Comparison of ENCODE assay signal across 24 mouse cellular contexts in genomic region chr8:79153637-79154036, GRCm38 (mm10).
DNase-seq lines count a peak whose midpoint lies in the region; ATAC-seq and TF ChIP-seq lines count a peak whose summit lies in the region.
"Had no signal": no experiment of that assay in that cellular context is flagged by ENCODE, and none has a peak within 500 bp of the region (broad histone marks: within the 10 kb centered on the region; RNA-seq: fewer than 3 reads in every experiment).

No protein-coding gene starts in this region.

- POLR2A ChIA-PET in Patski (lab: Charles Lee): no interaction called here

- DNase-seq in CH12.LX (ENCODE audit: extremely low read depth) (no peak), ES-CJ7 (ENCODE audit: low read depth, low spot score) (peak; percentile 55), Patski (ENCODE audit: low read depth, low spot score) (no peak), ZHBTc4 (ENCODE audit: low read depth, low spot score) (peak; percentile 84)
- no peak for DNase-seq in heart, adult 9 months (ENCODE audit: low spot score in 2 of 2)
- no peak for DNase-seq in heart, adult 2 months
- DNase-seq in stomach, postnatal 0 days (ENCODE audit: low spot score): no peak
- no peak for DNase-seq in liver, embryonic 11.5 days (ENCODE audit: low spot score)
- DNase-seq: adrenal gland, adult 2 months; adrenal gland, postnatal 10 days; adrenal gland, postnatal 25 days; cerebellum, adult 11 months; cerebellum, adult 18-20 months; cerebellum, adult 8-10 months; cerebellum, adult 9-11 months; cerebellum, postnatal 14 days; cerebellum, postnatal 36 days; embryo, embryonic 11 days; forebrain, postnatal 0 days had no signal

- 0 out of 2 replicates have a peak overlapping the region, but pooled peaks have one; percentile 0 for H3K9ac ChIP-seq in CH12.LX (ENCODE audit: insufficient read depth, low read depth)
- no peak overlapping the region for H3K9ac ChIP-seq in heart, adult 2 months (ENCODE audit: low read depth, low read length)
- no peak overlapping the region for H3K9ac ChIP-seq in stomach, postnatal 0 days (ENCODE audit: low read length)
- H3K9ac ChIP-seq in liver, embryonic 11.5 days (ENCODE audit: low read depth, low read length): no peak overlapping the region
- H3K9ac ChIP-seq: embryonic facial prominence, embryonic 12.5 days; forebrain, embryonic 13.5 days; forebrain, embryonic 15.5 days; forebrain, postnatal 0 days had no signal

- CTCF ChIA-PET in Patski (lab: Charles Lee): interaction anchor here (1.4 kb wide), 1 partner anchor 9 kb away, joined by 3 read pairs; no protein-coding TSS in a partner anchor

- H3K4me2 ChIP-seq in CH12.LX (ENCODE audit: insufficient read depth, low read depth, poor library complexity, severe bottlenecking): no peak overlapping the region
- no peak overlapping the region for H3K4me2 ChIP-seq in stomach, postnatal 0 days (replicated peaks; ENCODE audit: low read depth)
- no peak overlapping the region for H3K4me2 ChIP-seq in liver, embryonic 11.5 days
- H3K4me2 ChIP-seq: embryonic facial prominence, embryonic 12.5 days; forebrain, embryonic 13.5 days; forebrain, embryonic 15.5 days had no signal

- TF ChIP-seq RAD21 in CH12.LX (IDR thresholded peaks at IDR 0.05; ENCODE audit: low read depth, low read length): no peak

- TF ChIP-seq POLR2A in CH12.LX (IDR thresholded peaks at IDR 0.05; ENCODE audit: low read depth, low read length): no peak
- TF ChIP-seq POLR2A in heart, adult 2 months (IDR thresholded peaks at IDR 0.05; ENCODE audit: insufficient read depth, low read depth, low read length): no peak

- no peaks in the 10 kb centered on the region for H3K9me3 ChIP-seq in CH12.LX (replicated peaks; ENCODE audit: low read length)
- no peaks in the 10 kb centered on the region for H3K9me3 ChIP-seq in stomach, postnatal 0 days (ENCODE audit: control insufficient read depth, low read length)
- no peaks in the 10 kb centered on the region for H3K9me3 ChIP-seq in liver, embryonic 11.5 days (ENCODE audit: control insufficient read depth, low read length)
- H3K9me3 ChIP-seq: embryonic facial prominence, embryonic 10.5 days; embryonic facial prominence, embryonic 12.5 days; forebrain, embryonic 13.5 days; forebrain, embryonic 15.5 days; G1E had no signal

- 93% methylated on average over 4 of the region's 4 CpGs for WGBS in heart, adult 2 months
- WGBS in stomach, postnatal 0 days: 76% methylated on average over 4 of the region's 4 CpGs
- 92% methylated on average over 4 of the region's 4 CpGs for WGBS in liver, embryonic 11.5 days

- TF ChIP-seq EP300 in CH12.LX (IDR thresholded peaks at IDR 0.05; ENCODE audit: low read length): no peak
- no peak for TF ChIP-seq EP300 in heart, adult 2 months (IDR thresholded peaks at IDR 0.05; ENCODE audit: insufficient read depth, low read depth, low read length)
- no peak for TF ChIP-seq EP300 in stomach, postnatal 0 days (optimal IDR thresholded peaks at IDR 0.05)

- H3K36me3 ChIP-seq in CH12.LX (replicated peaks in 1 of 2; ENCODE audit: control insufficient read depth in 1 of 2, insufficient read depth in 1 of 2, low read length in 1 of 2): peaks cover 10 to 51% of the 10 kb centered on the region in 2 experiments
- no peaks in the 10 kb centered on the region for H3K36me3 ChIP-seq in heart, adult 2 months (ENCODE audit: control insufficient read depth, insufficient read depth, low read length)
- H3K36me3 ChIP-seq in stomach, postnatal 0 days (ENCODE audit: control insufficient read depth, insufficient read depth, low read length): no peaks in the 10 kb centered on the region
- H3K36me3 ChIP-seq in liver, embryonic 11.5 days (ENCODE audit: control insufficient read depth, insufficient read depth, low read length): no peaks in the 10 kb centered on the region

- ATAC-seq in Patski: peak; percentile 52
- ATAC-seq in stomach, postnatal 0 days (ENCODE audit: low FRiP score, low TSS enrichment): no peak
- ATAC-seq in liver, embryonic 11.5 days (replicated peaks; ENCODE audit: low FRiP score): no peak
- ATAC-seq: forebrain, embryonic 13.5 days; forebrain, embryonic 15.5 days; forebrain, postnatal 0 days had no signal

- peak overlapping the region; percentile 58 for H3K27ac ChIP-seq in CH12.LX (ENCODE audit: insufficient read depth, low read depth)
- H3K27ac ChIP-seq in heart, adult 2 months: no peak overlapping the region
- no peak overlapping the region for H3K27ac ChIP-seq in stomach, postnatal 0 days (replicated peaks)
- no peak overlapping the region for H3K27ac ChIP-seq in liver, embryonic 11.5 days (ENCODE audit: low read depth, low read length)
- H3K27ac ChIP-seq: embryonic facial prominence, embryonic 10.5 days; embryonic facial prominence, embryonic 12.5 days; forebrain, embryonic 13.5 days; forebrain, embryonic 15.5 days had no signal

- peaks cover 61 to 98% of the 10 kb centered on the region in 2 experiments for H3K4me1 ChIP-seq in CH12.LX (ENCODE audit: control insufficient read depth in 1 of 2, insufficient read depth in 2 of 2)
- H3K4me1 ChIP-seq in heart, adult 2 months (ENCODE audit: control insufficient read depth, insufficient read depth, low read length): no peaks in the 10 kb centered on the region
- no peaks in the 10 kb centered on the region for H3K4me1 ChIP-seq in stomach, postnatal 0 days (replicated peaks; ENCODE audit: control insufficient read depth, insufficient read depth)
- H3K4me1 ChIP-seq in liver, embryonic 11.5 days (replicated peaks; ENCODE audit: control insufficient read depth, insufficient read depth, low read length): no peaks in the 10 kb centered on the region
- H3K4me1 ChIP-seq: forebrain, embryonic 13.5 days; forebrain, embryonic 15.5 days had no signal

- intact Hi-C loops in heart, adult 2 months (cut with DNase I): no loop called here

- no peak overlapping the region for H3K4me3 ChIP-seq in CH12.LX (replicated peaks in 1 of 3; ENCODE audit: low read depth in 2 of 3, low read length in 2 of 3, poor library complexity in 1 of 3)
- no peak overlapping the region for H3K4me3 ChIP-seq in heart, adult 2 months
- no peak overlapping the region for H3K4me3 ChIP-seq in stomach, postnatal 0 days (ENCODE audit: low read depth, low read length)
- no peak overlapping the region for H3K4me3 ChIP-seq in liver, embryonic 11.5 days (ENCODE audit: low read depth, low read length)
- H3K4me3 ChIP-seq: embryonic facial prominence, embryonic 10.5 days; embryonic facial prominence, embryonic 12.5 days; forebrain, embryonic 13.5 days; forebrain, embryonic 15.5 days had no signal

- dilution Hi-C loops in CH12.LX (cut with MboI; ENCODE audit: extremely low pct_ligation_motif_present, extremely low pct_unique_long_range_greater_than_20kb, low sequenced_read_pairs): no loop called here

- H3K27me3 ChIP-seq in CH12.LX (replicated peaks): no peaks in the 10 kb centered on the region
- no peaks in the 10 kb centered on the region for H3K27me3 ChIP-seq in Patski
- no peaks in the 10 kb centered on the region for H3K27me3 ChIP-seq in heart, adult 2 months (ENCODE audit: control insufficient read depth, insufficient read depth, low read length)
- H3K27me3 ChIP-seq in stomach, postnatal 0 days (ENCODE audit: control insufficient read depth, insufficient read depth, low read length): no peaks in the 10 kb centered on the region
- no peaks in the 10 kb centered on the region for H3K27me3 ChIP-seq in liver, embryonic 11.5 days (replicated peaks; ENCODE audit: control insufficient read depth, insufficient read depth, low read length)
- H3K27me3 ChIP-seq: embryonic facial prominence, embryonic 12.5 days; forebrain, embryonic 13.5 days; forebrain, embryonic 15.5 days had no signal

- in situ Hi-C loops in CH12.LX (cut with MboI; ENCODE audit: low pct_ligation_motif_present, low pct_unique_long_range_greater_than_20kb, low sequenced_read_pairs) (no loop called here), Patski (cut with MboI; ENCODE audit: low pct_unique_long_range_greater_than_20kb) (no loop called here)

- H3K79me2 ChIP-seq in CH12.LX (replicated peaks; ENCODE audit: control insufficient read depth, extremely low read depth, insufficient read depth, poor library complexity, severe bottlenecking): no peaks in the 10 kb centered on the region
- no peaks in the 10 kb centered on the region; the same call in 1 of the 2 replicates for H3K79me2 ChIP-seq in heart, adult 2 months (replicated peaks; ENCODE audit: control insufficient read depth, insufficient read depth, low read length)

- TF ChIP-seq CTCF in CH12.LX (conservative IDR thresholded peaks at IDR 0.05 in 1 of 2, IDR thresholded peaks at IDR 0.05 in 1 of 2; ENCODE audit: low read depth in 2 of 2, low read length in 2 of 2) (no peak), Patski (IDR thresholded peaks at IDR 0.05) (no peak)
- TF ChIP-seq CTCF in heart, adult 2 months (IDR thresholded peaks at IDR 0.05): no peak
- TF ChIP-seq CTCF in stomach, postnatal 0 days (IDR thresholded peaks at IDR 0.05; ENCODE audit: low read depth): no peak

TF ChIP-seq in CH12.LX, 34 proteins besides CTCF, POLR2A, EP300 and RAD21:
- no peak for TF ChIP-seq E2F4 (IDR thresholded peaks at IDR 0.05; ENCODE audit: insufficient replicate concordance, low read depth, low read length)
- no peak for TF ChIP-seq UBTF (IDR thresholded peaks at IDR 0.05; ENCODE audit: low read depth, low read length)
- TF ChIP-seq SIN3A (IDR thresholded peaks at IDR 0.05; ENCODE audit: low read length): no peak
- no peak for TF ChIP-seq JUN (IDR thresholded peaks at IDR 0.05; ENCODE audit: insufficient read depth, low read depth, low read length)
- TF ChIP-seq GABPA (IDR thresholded peaks at IDR 0.05; ENCODE audit: insufficient replicate concordance, low read depth, low read length): no peak
- TF ChIP-seq TBP (conservative IDR thresholded peaks at IDR 0.05; ENCODE audit: low read depth, low read length): no peak
- no peak for TF ChIP-seq IRF4 (IDR thresholded peaks at IDR 0.05; ENCODE audit: low read depth, low read length)
- no peak for TF ChIP-seq HCFC1 (IDR thresholded peaks at IDR 0.05; ENCODE audit: low read depth, low read length)
- TF ChIP-seq ZKSCAN1 (IDR thresholded peaks at IDR 0.05; ENCODE audit: borderline replicate concordance, low read depth, low read length): no peak
- no peak for TF ChIP-seq CHD1 (IDR thresholded peaks at IDR 0.05; ENCODE audit: low read depth, low read length)
- TF ChIP-seq ZNF384 (IDR thresholded peaks at IDR 0.05; ENCODE audit: low read depth, low read length): no peak
- no peak for TF ChIP-seq SMC3 (IDR thresholded peaks at IDR 0.05; ENCODE audit: low read depth, low read length)
- no peak for TF ChIP-seq ETS1 (conservative IDR thresholded peaks at IDR 0.05; ENCODE audit: low read depth, low read length)
- no peak for TF ChIP-seq JUND (conservative IDR thresholded peaks at IDR 0.05; ENCODE audit: low read depth, low read length)
- TF ChIP-seq ZMIZ1 (IDR thresholded peaks at IDR 0.05; ENCODE audit: low read depth, low read length): no peak
- no peak for TF ChIP-seq MAZ (IDR thresholded peaks at IDR 0.05; ENCODE audit: low read depth, low read length)
- TF ChIP-seq PAX5 (IDR thresholded peaks at IDR 0.05; ENCODE audit: low read length): no peak
- TF ChIP-seq CHD2 (IDR thresholded peaks at IDR 0.05; ENCODE audit: low read length): no peak
- no peak for TF ChIP-seq MEF2A (IDR thresholded peaks at IDR 0.05; ENCODE audit: borderline replicate concordance, low read depth, low read length)

Comparison
In these comparisons a context has a peak if more than half of its experiments do, and no peak if none do; other contexts are left out.
1. DNase-seq: peak in ES-CJ7 (single experiment) and ZHBTc4 (single experiment); none in CH12.LX (single experiment), Patski (single experiment), heart, adult 9 months (0 of 2), heart, adult 2 months (0 of 2), stomach, postnatal 0 days (single experiment) and liver, embryonic 11.5 days (single experiment).